ENCODE assay signal across 8 mouse cellular contexts in the genomic region with DNA sequence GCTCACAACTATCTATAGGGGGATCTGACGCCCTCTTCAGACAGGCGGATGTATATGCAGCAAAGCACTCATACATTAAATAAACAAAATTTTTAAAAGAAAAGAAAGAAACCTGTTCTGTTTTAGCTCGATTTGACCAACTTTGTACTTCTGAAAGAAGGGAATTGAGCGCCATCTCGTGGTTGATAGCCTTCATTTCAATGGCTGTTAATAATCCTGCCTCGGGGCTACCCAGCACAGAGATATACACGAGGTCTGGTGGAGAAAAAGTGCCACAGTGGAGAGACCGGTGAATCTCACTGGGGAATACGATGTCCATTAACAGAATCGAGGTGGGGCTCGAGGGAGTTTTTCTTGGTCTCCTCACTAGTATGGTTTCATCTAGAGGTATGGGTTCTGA. TPM values are rescaled to one million over a fixed set of nuclear protein-coding genes. Genes with fewer than 3 reads are reported as not detected.
DNase-seq lines count a peak whose midpoint lies in the region; ATAC-seq lines count a peak whose summit lies in the region.

No protein-coding gene starts in this region.

- intact Hi-C loops in left cerebral cortex, postnatal 36 days (cut with DNase I): loop anchor here (5.0 kb wide), 2 partner anchors 87 to 437 kb away; partner anchors contain the start of gene Frmd6

- no peak for ATAC-seq in cerebellum, adult (ENCODE audit: insufficient number of reproducible peaks, low FRiP score, low TSS enrichment)
- ATAC-seq in CD4-positive, CD25-positive, alpha-beta regulatory T cell, adult 4 months: peak; percentile 57

- peak; percentile 54 to 67 for DNase-seq in cerebellum, adult 18-20 months
- peak; percentile 48 to 54 for DNase-seq in left cerebral cortex, adult 18-20 months (ENCODE audit: low spot score in 2 of 2)
- DNase-seq in left cerebral cortex, postnatal 36 days (ENCODE audit: low spot score in 2 of 2): no peak
- peak; percentile 70 to 77 for DNase-seq in cerebellum, postnatal 10 days
- peak; percentile 67 for DNase-seq in lung, postnatal 14 days
- DNase-seq in layer of hippocampus, adult 9-10 months (ENCODE audit: low spot score): no peak

RNA-seq across cellular contexts. Expression of gene Actr10, which starts 23.3 kb away (rescaled TPM):
- total RNA-seq in left cerebral cortex, adult 18-20 months (2021): 100 to 1,000 TPM; 165 to 169 TPM
- total RNA-seq in left cerebral cortex, postnatal 36 days (2021): 100 to 1,000 TPM; 146 to 163 TPM
- polyA plus RNA-seq in CD4-positive, CD25-positive, alpha-beta regulatory T cell, adult 4 months (2017; shearing (Covaris generic)): 100 to 1,000 TPM; 223 to 263 TPM

Comparison
In these comparisons a context has a peak if more than half of its experiments do, and no peak if none do; other contexts are left out.
1. DNase-seq: peak in cerebellum, adult 18-20 months (2 of 2), left cerebral cortex, adult 18-20 months (2 of 2), cerebellum, postnatal 10 days (2 of 2) and lung, postnatal 14 days (single experiment); none in left cerebral cortex, postnatal 36 days (0 of 2) and layer of hippocampus, adult 9-10 months (single experiment).